Mouse (Mus musculus) embryonic fibroblast, embryonic 13.5 days (primary cell): ENCODE results near the gene Slamf1.

Experiments used
- CTCF ChIP-seq: IDR thresholded peaks from 2 replicates; pipeline ENCODE4 v1.5.1; 2011; ENCODE audit warnings: mild to moderate bottlenecking, control low read depth, low read length, moderate library complexity, borderline replicate concordance; ENCODE audit not compliant: insufficient read depth
- POLR2A ChIP-seq: IDR thresholded peaks from 2 replicates; pipeline ENCODE4 v1.6.1; 2011; ENCODE audit warnings: low read depth, mild to moderate bottlenecking, control low read depth, low read length, moderate library complexity

DNA sequence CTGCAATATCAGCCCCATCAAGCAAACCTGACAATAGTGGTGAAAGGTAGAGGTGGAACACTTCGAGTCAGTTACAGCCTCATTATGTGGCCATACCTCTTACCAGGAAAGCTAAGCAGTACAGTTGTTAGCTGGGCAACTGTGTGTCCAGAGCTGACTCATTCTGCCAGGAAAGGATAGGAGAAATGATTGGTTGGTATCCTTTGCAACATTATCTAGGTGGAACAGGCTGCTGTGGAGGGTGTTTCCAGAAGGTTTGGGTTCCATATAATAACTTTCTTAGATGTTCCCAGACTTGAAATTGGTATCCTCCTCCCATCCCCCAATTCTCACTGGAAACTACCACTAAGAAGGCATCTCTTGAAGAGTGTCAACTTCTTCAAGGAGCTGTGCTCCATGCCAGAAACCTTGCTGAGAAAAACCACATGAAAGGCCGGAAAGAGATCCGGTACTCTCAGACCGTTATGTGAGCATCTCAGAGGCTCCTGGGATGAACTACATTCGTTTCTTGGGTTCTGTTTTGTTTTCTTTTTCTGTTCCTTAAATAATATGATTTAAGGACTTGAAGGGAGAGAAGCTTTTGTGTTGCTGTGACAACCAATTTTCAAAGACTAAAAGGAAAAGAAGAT, 15.5 kb downstream of the Slamf1 start:
- TF ChIP-seq POLR2A, result no peak
- TF ChIP-seq CTCF, result no peak
